Mouse (Mus musculus): ENCODE results near the gene Pex14. TPM values are rescaled to one million over a fixed set of nuclear protein-coding genes. Genes with fewer than 3 reads are reported as not detected.

Pex14 gene
- polyA plus RNA-seq, 1 experiment = 19.7 TPM

GRCm38 (mm10) chr4:148915849-148916248 is 183.8 kb downstream of the Pex14 start:
- Histone ChIP-seq H3K4me1 (ENCODE audit: control insufficient read depth, insufficient read depth, low read length) (0 out of 2 replicates have a peak, but pooled peaks cover under 1% of the 10 kb centered on the region), H3K27ac (ENCODE audit: insufficient read depth, low read depth, low read length) (no peak overlapping the region), H3K4me3 (ENCODE audit: insufficient read depth, low read length) (no peak overlapping the region)
- TF ChIP-seq POLR2A (IDR thresholded peaks at IDR 0.05; ENCODE audit: borderline replicate concordance, low read depth, low read length) = no peak
- TF ChIP-seq CTCF (IDR thresholded peaks at IDR 0.05; ENCODE audit: low read depth, low read length) = no peak

- TF ChIP-seq POLR2A (IDR thresholded peaks at IDR 0.05; ENCODE audit: borderline replicate concordance, low read depth, low read length) (no peak), CTCF (IDR thresholded peaks at IDR 0.05; ENCODE audit: low read depth, low read length) (no peak)
- Histone ChIP-seq H3K4me3 (ENCODE audit: insufficient read depth, low read length) (no peak overlapping the region), H3K27ac (ENCODE audit: insufficient read depth, low read depth, low read length) (no peak overlapping the region), H3K4me1 (ENCODE audit: control insufficient read depth, insufficient read depth, low read length) (no peaks in the 10 kb centered on the region)
These were observed 184.6 kb downstream of the Pex14 start for GRCm38 (mm10) chr4:148914863-148915622.

GRCm38 (mm10) chr4:148912826-148913590 is 186.7 kb downstream of the Pex14 start:
- H3K4me1 ChIP-seq (ENCODE audit: control insufficient read depth, insufficient read depth, low read length) = no peaks in the 10 kb centered on the region
- no peak for TF ChIP-seq CTCF (IDR thresholded peaks at IDR 0.05; ENCODE audit: low read depth, low read length)
- TF ChIP-seq POLR2A (IDR thresholded peaks at IDR 0.05; ENCODE audit: borderline replicate concordance, low read depth, low read length) = no peak
- H3K27ac ChIP-seq (ENCODE audit: insufficient read depth, low read depth, low read length) = no peak overlapping the region
- H3K4me3 ChIP-seq (ENCODE audit: insufficient read depth, low read length) = no peak overlapping the region

- Histone ChIP-seq H3K4me1 (ENCODE audit: control insufficient read depth, insufficient read depth, low read length) (no peaks in the 10 kb centered on the region), H3K27ac (ENCODE audit: insufficient read depth, low read depth, low read length) (no peak overlapping the region), H3K4me3 (ENCODE audit: insufficient read depth, low read length) (no peak overlapping the region)
- TF ChIP-seq POLR2A (IDR thresholded peaks at IDR 0.05; ENCODE audit: borderline replicate concordance, low read depth, low read length) (no peak), CTCF (IDR thresholded peaks at IDR 0.05; ENCODE audit: low read depth, low read length) (no peak)
These were observed 187.5 kb downstream of the Pex14 start for GRCm38 (mm10) chr4:148912134-148912533.

Other genes starting within 250 kb of the Pex14 start
- 18.5 and 20.8 TPM in 2 replicates for gene Dffa, start 4.3 kb upstream of the Pex14 start, polyA plus RNA-seq (2012; ENCODE audit: insufficient read depth, insufficient read length, missing spikeins)
- gene Cort, start 26.9 kb upstream of the Pex14 start, polyA plus RNA-seq (2012; ENCODE audit: insufficient read depth, insufficient read length, missing spikeins) = not detected in 2 replicates
- 7.2 and 7.3 TPM in 2 replicates for gene Cenps, start 37.8 kb upstream of the Pex14 start, polyA plus RNA-seq (2012; ENCODE audit: insufficient read depth, insufficient read length, missing spikeins)
- 365 and 378 TPM in 2 replicates for gene Pgd, start 66.9 kb upstream of the Pex14 start, polyA plus RNA-seq (2012; ENCODE audit: insufficient read depth, insufficient read length, missing spikeins)
- gene Kif1b, start 207.8 kb upstream of the Pex14 start, polyA plus RNA-seq (2012; ENCODE audit: insufficient read depth, insufficient read length, missing spikeins) = 24.0 and 26.4 TPM in 2 replicates